ENCODE assay signal across 29 mouse cellular contexts in genomic region chr16:24655116-24655515, GRCm38 (mm10).
"Had no signal": no experiment of that assay in that cellular context is flagged by ENCODE, and none has a peak within 500 bp of the region (broad histone marks: within the 10 kb centered on the region; RNA-seq: fewer than 3 reads in every experiment).

No protein-coding gene starts in this region.

- H3K27me3 ChIP-seq: limb, embryonic 12.5 days; limb, embryonic 13.5 days; limb, embryonic 15.5 days; liver, embryonic 12.5 days; liver, embryonic 13.5 days; liver, embryonic 15.5 days; megakaryocyte, embryonic 14.5 days; midbrain, embryonic 15.5 days; neural tube, embryonic 12.5 days; neural tube, embryonic 13.5 days had no signal

- H3K4me3 ChIP-seq: left cerebral cortex, adult 2 months; limb, embryonic 10.5 days; limb, embryonic 12.5 days; limb, embryonic 13.5 days; limb, embryonic 15.5 days; liver, embryonic 12.5 days; liver, embryonic 13.5 days; liver, embryonic 15.5 days; megakaryocyte, embryonic 14.5 days; midbrain, embryonic 10.5 days; midbrain, embryonic 12.5 days; midbrain, embryonic 13.5 days; midbrain, embryonic 15.5 days; myocyte; neural tube, embryonic 12.5 days; neural tube, embryonic 13.5 days had no signal

- H3K4me1 ChIP-seq: limb, embryonic 12.5 days; limb, embryonic 13.5 days; limb, embryonic 15.5 days; liver, embryonic 12.5 days; liver, embryonic 13.5 days; liver, embryonic 15.5 days; megakaryocyte, embryonic 14.5 days; midbrain, embryonic 10.5 days; midbrain, embryonic 12.5 days; midbrain, embryonic 13.5 days; midbrain, embryonic 15.5 days; neural tube, embryonic 12.5 days had no signal

- H3K9me3 ChIP-seq: limb, embryonic 10.5 days; limb, embryonic 12.5 days; limb, embryonic 13.5 days; limb, embryonic 15.5 days; liver, embryonic 12.5 days; liver, embryonic 13.5 days; liver, embryonic 15.5 days; megakaryocyte, embryonic 14.5 days; midbrain, embryonic 10.5 days; midbrain, embryonic 12.5 days; midbrain, embryonic 13.5 days; midbrain, embryonic 15.5 days; neural tube, embryonic 12.5 days; neural tube, embryonic 13.5 days had no signal

- DNase-seq: layer of hippocampus, postnatal 36 days; left cerebral cortex, postnatal 4 days; liver; liver, embryonic 13.5 days; liver, postnatal 0 days; lung, adult 18-20 months; lung, adult 2 months; lung, postnatal 36 days; midbrain, embryonic 14.5 days had no signal

- ATAC-seq: liver, embryonic 12.5 days; liver, postnatal 0 days; midbrain, embryonic 13.5 days; midbrain, embryonic 15.5 days; midbrain, embryonic 16.5 days had no signal

- H3K36me3 ChIP-seq: limb, embryonic 10.5 days; limb, embryonic 12.5 days; limb, embryonic 15.5 days; liver, embryonic 12.5 days; liver, embryonic 13.5 days; liver, embryonic 15.5 days; midbrain, embryonic 10.5 days; midbrain, embryonic 12.5 days; midbrain, embryonic 13.5 days; midbrain, embryonic 15.5 days; neural tube, embryonic 12.5 days; neural tube, embryonic 13.5 days had no signal

- H3K4me2 ChIP-seq: limb, embryonic 12.5 days; limb, embryonic 13.5 days; limb, embryonic 15.5 days; liver, embryonic 11.5 days; liver, embryonic 12.5 days; liver, embryonic 13.5 days; liver, embryonic 15.5 days; midbrain, embryonic 11.5 days; midbrain, embryonic 12.5 days; midbrain, embryonic 13.5 days; midbrain, embryonic 15.5 days; neural tube, embryonic 12.5 days; neural tube, embryonic 13.5 days had no signal

- H3K9ac ChIP-seq: limb, embryonic 12.5 days; limb, embryonic 13.5 days; limb, embryonic 15.5 days; liver, embryonic 12.5 days; liver, embryonic 13.5 days; liver, embryonic 14.5 days; liver, embryonic 15.5 days; liver, postnatal 0 days; midbrain, embryonic 12.5 days; midbrain, embryonic 13.5 days; midbrain, embryonic 15.5 days; neural tube, embryonic 12.5 days; neural tube, embryonic 13.5 days had no signal

- H3K27ac ChIP-seq: left cerebral cortex, adult 2 months; limb, embryonic 10.5 days; limb, embryonic 12.5 days; limb, embryonic 13.5 days; limb, embryonic 15.5 days; liver, embryonic 12.5 days; liver, embryonic 13.5 days; liver, embryonic 14.5 days; liver, embryonic 15.5 days; macrophage; midbrain, embryonic 10.5 days; midbrain, embryonic 12.5 days; midbrain, embryonic 13.5 days; midbrain, embryonic 15.5 days; neural tube, embryonic 12.5 days; neural tube, embryonic 13.5 days had no signal
